Mouse (Mus musculus) layer of hippocampus, adult 9-11 months (tissue): ENCODE results near the gene Zbtb38.

Experiments used
- DNase-seq: peaks from one replicate; pipeline ENCODE4 v3.0.0; 2022

Gene Zbtb38

DNA sequence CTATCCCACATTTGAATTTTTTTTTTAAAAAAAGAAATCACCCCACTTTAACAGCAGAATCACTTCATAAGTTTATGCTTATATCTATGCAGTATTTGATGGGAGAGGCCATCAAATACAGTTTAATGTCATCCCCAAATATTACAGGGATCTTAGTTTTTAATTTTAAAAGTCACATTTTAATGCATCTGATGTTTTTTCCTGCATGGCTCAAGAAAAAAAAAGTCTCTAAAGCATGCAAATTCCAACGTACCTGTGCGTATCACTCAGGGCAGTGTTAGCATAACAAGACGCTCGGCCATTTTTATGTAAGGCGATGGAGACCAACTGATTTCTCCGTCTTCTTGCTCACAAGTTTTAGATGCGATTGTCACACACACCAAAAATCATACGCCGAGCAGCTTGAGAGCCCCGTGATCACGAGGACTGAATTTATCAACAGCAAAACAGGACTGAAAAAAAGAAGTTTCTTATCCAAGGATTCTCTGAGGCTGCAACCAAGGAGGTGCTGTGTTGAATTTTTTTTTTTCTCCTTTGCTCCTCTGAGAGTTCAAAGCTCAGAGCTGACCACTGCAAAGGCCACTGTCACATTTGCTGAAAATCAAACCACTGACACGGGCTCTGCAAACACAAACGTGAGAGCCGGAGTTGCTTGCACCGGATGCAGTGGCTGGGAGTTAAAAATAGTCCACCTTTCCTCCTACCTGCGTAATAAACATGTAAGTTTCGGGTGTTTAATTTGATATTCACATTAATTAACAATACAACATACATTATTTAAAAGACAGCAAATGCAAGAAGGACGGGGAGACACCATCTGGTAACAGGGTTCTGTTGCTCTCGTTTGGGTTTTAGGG is 21.4 kb downstream of the Zbtb38 start:
- DNase-seq, result no peak

DNA sequence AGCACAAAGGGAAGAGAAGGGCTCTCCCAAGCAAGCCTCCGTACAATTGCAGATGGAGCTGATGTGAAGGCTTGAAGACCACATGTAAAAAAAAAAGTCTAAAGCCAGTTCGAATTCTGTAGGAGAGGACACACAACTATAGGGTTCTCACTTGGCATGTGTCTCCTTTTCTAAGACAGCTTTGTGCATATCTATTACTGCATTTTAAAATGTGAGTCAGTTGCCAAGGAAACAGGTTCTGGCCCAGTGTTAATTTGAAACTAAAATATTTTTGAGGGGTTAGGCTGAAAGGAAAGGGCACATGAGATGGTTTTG is 22.4 kb downstream of the Zbtb38 start:
- DNase-seq, result no peak

DNA sequence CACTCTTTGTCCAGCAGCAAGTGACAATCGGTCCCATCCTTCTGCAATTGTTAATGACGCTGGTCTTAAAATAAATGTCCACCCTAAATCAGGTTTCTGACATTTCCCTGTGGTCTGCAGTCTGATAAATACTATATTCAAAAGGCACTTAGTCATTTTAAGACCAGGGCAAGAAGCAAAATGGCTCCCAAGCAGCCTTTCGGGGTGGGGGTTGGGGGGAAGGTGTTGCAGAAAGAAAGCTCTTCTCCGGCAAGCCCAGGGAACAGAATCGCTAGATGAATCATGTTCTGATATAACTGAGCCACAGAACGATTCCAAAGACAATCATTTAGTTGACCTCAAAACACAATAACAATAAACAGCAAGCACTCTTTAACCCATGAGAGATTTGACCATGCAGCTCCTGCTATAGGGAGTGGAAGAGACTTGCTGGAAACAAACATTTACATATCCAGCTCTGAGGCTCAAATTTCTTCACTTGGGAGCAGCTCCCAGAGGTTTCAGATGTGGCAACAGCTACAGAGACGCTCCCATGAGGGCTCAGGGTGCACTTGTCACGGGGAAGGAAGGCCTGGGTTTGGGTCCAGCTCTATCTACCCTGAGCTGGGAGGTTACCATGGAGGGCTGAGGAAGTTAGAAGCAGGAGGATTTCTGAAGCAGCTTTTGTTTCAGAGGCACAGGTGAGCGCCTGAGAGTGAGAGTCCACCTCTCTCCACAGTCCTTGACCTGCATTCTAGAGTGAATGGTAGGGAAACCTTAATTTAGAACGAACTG is 22.9 kb downstream of the Zbtb38 start:
- no peak for DNase-seq

DNA sequence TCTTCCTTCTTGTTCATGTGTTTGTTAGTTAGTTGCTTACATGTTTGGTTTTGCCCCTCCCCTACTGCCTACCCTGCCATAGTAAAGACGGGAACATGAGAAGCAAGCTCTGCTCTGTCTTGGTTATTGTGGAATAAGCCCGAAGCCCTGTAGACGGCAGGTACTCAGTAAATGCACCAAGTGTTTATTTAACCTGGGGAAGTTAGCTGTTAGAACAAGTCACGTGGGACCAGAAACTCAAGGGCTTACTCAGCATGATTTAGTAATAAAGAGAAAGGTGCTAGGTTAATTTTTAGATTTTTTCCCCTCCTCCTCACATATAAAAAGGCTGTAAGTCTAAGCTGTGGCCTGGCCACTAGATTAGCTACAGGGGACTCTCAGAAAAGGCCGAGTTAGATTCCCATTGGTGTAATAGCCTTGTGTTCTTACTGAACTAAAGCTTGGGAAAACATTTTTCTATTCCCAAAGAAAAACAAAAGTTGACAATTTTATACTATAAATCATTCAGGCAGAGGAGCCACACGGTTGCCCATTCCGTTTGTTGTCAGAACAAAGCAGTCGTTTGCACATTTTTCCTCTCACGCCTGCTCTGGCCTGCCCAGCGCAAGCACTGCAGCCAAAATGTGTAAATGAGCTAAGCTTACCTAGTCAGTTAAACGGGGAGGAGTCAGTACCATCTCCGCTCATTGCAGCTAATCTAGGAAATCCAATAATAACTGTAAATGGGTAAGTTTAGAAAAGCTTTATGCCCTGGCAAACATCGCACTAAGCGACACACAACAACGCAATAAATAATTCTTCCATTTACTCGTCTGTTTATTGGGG is 24.1 kb downstream of the Zbtb38 start:
- DNase-seq, result no peak

DNA sequence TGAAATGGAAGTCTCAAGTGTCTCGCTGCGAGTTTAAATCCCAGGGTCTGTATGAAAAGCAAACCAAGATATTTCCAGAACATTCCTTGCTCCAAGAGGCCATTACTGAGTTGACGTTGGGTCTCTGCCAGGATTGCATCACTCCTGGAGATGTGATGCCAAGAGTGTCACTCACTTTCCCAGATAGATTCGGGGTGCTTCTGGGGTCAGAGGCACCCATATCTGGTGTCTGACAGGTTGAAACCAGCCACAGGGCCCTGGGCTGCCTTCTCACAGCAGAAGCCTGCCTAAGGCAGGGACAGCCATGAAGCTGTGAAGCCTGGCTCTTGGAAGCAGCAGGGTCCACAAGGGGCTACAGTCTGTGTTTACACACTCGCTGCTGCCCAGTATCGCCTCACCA is 24.9 kb downstream of the Zbtb38 start:
- no peak for DNase-seq

DNA sequence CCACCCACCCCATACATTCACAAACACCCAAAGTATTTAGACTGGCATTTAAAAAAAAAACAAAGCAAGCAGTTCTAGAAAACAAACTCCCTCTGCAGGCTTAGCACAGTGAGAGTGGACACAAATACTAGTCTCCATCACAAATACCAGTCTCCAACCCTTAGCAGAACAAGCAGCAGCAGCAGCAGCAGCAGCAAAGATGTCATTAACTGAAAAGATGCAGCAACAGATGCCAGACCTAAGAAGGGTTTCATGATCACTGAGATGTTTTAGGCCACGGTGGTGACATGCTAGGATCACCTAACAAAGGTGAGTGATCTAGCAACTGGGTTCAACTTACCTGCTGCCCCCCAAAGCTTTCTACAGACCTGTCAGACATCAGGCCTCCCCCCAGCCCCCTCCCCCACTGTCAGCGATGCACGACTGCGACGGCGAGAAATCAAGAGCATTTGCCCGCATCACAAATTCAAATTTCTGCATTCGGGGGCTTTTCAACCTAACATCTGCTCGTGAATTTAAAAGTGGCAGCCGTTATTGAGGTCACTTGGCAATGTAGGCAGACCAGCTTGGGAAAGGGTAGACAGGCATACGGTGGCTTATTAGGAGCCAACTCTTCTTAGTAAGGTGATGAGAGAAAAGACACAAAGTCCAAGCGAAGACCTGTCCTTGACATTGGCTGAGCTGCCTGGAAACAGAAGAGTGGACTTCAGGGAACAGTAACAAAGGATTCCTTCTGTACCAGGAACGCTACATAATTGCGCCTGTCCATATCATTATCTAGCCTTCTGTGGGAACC is 26.1 kb downstream of the Zbtb38 start:
- DNase-seq, result no peak

DNA sequence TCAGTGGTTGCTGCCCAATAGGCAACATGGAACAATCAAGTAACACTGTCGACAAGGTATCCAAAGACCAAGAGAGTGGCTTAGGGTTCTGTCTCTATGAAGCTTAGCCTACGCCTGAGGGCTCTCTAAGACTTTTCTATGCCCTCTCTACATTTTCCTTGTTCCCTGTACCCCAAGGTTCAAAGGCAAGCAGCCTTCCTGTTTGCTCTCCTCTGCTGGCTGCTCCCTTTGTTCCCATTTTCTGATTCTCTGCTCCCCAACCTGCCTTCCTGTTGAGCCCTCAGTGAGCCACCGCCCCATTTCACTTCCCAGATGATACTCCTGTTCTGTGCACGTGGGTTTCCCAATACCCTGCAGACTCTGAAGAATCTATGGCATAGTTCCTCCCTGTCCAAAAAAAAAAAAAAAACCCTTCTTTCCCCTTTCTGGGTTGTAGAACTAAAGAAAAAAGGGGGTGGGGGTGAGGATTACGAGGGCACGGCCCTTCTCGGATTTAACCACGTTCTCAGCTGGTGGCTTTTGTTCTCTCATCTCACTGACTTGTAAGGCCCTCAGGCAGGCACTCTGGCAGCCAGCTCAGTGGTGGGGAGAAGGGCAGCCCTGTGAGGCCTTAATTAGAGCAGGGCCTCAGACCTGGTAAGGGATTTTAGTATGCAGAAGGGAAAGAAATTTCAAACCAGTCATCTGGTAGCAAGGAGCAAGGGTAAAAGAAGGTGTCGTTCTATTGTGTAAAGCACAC is 26.9 kb downstream of the Zbtb38 start:
- no peak for DNase-seq

DNA sequence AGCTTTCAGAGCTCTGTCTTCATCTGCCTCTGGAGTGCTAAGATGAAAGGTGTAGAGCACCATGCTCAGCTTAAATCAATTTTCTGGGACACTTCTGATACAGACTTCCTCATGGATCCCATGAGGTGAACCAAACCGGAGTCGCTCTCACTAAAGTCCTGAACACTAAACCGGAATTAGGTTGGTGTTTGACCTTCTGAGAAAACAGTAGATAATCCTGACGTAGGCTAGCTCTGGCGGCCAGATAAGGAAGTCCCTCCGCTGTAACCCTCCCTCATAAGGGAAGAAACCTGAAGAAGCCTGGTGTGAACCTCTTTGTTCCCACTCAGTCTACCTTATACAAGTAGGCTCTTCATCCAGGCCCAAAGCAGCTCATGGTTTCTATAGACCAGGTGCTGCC is 29.0 kb downstream of the Zbtb38 start:
- DNase-seq, result no peak

DNA sequence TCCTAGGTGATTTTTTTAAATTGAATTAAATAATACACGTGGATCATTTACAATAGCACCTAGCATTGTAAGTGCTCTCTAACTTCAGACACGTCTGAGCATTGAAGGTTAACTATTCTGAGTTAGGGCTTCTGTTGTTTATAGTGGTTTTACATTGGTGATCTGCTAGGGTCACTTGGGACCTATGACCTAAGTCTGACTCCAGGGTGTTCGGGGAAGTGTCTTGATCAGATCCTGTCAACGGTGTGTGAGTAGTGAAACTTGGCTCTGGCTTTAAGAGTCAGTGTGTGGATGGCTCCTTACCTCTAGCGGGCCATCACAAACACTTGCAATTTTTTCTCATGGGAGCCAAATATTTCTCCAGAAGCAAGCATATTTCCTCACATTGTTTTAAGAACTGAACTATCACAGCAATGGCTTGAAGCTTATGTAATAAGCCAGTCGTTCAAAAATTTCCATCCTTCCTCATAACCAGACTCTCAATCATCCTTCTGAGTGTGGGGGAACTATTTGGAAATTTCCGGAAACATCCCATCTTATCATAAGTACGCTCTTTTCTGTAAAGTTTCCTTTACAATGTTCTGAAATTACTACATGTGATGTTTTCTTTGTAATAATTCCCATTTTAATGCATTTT is 31.4 kb downstream of the Zbtb38 start:
- no peak for DNase-seq

DNA sequence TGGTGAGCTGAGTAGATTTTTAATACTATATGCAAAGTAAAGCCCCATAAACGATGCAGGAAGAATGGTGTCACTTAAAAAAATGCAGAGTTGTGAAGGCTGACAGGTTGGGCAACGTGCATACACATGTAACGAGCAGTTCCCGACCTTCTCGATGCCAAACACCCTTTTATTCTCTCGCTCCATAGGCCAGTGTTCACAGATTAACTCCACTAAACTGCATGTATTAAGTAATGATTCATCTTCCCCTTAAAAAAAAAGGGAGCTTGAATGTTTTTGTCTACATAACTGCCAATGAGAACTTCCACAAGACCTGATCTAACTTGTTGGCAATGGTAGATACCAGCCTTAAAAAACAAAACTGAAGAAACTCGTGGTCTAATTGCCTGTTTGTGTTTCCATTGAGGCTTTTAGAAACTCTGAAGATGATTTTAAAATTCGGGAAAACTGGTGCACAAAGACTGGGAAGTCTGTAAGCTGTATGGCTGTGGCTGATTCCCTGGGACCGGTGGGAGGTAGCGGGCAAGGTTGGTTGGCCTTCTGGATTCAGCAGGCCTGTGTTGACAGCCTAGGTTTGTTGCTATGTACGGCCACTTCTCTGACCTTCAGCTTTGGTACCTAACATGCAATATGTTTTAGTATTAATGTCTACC is 32.0 kb downstream of the Zbtb38 start:
- no peak for DNase-seq

DNA sequence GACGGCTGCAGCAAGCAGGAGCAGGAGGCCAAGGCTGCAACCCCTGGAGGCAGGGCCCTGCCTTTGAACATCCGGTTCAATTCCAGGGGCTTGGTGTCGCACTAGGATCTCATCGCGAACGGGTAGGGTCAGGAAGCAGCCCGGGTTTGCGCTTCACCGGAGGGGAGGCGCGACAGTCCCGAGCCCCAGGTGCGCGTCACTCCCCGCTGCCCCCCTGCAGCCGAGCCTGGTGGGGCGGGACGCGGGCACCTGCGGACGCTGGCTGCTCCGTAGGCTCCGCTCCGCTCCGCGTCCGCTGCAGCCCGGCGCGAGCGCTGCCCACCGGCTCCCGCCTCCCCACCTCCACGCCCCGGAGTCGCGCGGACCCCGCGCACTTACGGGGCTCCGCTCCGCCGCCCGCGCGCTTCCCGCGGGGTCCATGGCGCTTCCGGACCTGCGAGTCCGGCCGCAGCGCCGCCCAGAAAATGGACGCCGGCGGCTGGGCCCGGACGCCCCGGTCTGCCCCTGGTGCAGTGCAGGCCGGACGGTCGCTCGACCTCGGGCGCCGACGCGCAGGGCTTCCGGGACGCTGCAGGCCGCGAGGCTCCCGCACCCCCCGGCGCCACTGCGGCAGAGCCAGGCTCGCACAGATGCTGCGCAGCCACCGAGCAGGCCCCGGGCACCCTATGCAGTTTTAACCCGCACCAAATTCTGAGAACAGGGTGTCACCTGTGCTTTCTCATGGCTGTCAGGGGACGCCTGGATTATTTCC is 33.0 kb downstream of the Zbtb38 start:
- DNase-seq, result no peak

DNA sequence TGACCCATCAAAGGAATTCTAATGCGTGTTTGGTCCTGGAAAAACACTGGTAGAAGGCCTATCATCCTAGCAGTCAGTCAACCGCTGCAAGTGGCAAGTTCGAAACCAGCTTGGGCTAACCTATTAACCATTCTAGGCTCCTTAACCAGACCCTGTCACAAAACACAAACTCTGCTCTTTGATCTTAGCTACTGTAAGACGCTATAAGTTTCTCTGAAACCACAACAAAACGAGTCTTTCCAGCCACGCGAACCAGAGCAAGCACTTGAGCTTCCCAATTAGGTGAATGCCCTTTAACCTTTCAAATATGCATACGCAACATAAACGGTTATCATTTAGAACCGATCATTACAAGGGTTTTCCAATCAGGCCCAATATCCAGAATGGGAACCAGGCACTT is 33.7 kb downstream of the Zbtb38 start:
- DNase-seq, result no peak

DNA sequence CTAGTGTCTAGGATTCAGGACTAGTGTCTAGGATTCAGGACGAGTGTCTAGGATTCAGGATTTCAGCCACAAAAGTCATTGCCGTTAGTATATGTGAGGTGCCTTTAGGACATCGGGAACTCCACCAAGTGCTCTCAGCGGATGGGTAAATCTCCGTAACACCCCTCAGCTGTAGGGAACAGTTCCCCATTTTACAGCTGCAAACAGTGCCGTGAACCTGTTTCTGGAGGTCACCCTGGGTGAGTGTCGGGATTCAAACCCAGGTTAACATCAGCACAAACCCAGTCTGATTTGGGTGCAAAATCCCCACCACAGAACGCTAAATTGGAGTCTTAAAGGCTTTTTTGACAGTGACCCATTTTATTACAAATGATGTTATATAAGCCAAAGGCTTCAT is 34.2 kb downstream of the Zbtb38 start:
- no peak for DNase-seq

DNA sequence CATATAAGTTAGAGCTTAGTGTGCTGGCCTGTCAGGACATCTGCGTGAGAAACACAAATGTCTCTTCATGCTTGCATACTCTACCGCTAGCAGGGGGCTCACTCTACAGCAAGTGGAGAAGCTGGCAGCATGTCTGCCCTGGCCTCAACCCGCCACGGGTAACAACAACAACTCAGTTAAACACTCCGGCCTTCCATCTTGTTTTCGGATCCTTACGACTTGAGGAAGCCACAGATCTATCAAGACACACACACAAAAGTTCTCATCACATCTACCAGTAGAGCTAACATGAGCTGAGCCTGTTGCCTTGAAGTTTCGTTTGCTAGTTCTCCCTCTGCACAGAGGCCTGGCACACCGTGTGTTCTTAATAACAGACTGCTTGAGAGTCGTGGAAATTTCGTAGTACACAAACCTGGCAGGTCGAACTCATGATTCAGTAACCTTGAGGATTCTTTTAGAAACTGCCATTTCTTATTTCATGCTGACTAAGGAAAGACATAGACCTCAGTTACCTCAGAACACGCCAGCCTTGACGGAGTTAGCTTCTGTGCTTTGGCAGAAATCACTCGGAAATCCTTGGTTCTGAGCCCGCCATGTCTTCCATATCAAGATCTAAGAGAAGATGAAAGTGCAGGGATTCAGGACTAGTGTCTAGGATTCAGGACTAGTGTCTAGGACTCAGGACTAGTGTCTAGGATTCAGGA is 34.8 kb downstream of the Zbtb38 start:
- DNase-seq, result no peak

DNA sequence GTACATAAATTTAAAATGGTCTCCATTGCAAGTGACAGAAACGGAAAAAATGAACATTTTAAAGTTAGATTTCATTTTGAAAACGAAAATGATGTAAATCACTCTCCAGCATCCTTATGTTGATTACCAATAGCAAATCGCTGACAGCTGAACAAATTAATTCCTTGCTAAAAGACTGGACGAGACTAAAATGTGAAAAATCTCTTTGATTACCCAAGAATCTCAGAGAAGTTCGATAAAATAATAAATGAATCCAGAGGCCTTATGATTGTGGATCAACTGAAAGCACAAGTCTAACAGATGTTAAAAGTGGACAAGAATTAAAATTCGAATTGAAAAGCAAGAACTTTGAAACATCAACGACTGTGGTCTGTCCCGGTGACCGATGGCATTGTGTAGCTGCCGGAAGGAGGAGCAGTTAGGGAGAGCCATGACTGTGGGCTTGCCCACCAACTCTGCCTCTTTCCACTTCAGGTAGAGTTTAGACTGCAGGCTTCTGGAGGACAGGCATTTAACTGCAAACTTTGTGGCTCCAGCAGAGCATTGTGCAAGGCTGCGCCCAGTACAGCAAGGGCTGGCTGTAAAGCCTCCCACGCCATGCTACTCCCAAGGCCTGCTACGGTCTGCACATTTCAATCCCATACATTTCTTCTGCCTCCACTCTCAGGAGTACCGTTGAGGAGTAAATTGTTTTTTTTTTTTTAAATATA is 35.7 kb downstream of the Zbtb38 start:
- no peak for DNase-seq

DNA sequence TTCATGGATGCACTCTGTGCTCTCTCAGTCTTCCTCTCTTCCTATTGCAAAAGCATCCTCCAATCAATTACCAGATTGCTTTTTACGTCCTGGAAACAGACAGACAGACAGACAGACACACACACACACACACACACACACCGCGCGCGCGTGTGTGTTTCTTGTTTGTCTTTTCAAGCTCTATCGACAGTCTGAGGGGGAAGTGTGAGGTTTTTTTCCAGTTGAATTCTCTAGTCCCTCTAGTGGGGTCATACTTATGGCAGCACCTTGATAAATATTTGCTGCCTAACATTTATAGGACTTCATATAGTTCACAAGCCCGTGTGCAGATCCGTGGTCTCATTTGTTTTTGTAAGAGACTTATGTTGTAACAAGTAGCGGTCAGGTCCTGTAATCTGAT is 36.5 kb downstream of the Zbtb38 start:
- no peak for DNase-seq

DNA sequence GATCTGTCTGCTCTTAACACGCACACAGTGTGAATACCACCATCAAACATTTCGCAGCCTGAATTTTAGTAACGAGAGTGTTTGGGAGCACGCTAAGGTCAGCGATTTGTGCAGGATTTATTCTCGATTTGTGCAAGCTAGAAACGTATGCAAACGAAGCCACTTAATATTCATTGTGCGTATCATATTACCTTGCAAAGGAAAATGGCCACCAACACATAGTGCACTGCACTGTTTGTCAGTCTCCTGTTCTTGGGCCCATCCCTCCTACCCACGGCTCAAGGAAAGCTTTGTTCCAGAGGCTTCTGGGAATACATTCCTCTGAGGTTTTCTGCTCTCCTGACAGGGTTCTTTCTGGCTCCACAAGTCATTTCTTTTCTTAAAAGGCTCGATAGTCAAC is 37.5 kb downstream of the Zbtb38 start:
- no peak for DNase-seq

DNA sequence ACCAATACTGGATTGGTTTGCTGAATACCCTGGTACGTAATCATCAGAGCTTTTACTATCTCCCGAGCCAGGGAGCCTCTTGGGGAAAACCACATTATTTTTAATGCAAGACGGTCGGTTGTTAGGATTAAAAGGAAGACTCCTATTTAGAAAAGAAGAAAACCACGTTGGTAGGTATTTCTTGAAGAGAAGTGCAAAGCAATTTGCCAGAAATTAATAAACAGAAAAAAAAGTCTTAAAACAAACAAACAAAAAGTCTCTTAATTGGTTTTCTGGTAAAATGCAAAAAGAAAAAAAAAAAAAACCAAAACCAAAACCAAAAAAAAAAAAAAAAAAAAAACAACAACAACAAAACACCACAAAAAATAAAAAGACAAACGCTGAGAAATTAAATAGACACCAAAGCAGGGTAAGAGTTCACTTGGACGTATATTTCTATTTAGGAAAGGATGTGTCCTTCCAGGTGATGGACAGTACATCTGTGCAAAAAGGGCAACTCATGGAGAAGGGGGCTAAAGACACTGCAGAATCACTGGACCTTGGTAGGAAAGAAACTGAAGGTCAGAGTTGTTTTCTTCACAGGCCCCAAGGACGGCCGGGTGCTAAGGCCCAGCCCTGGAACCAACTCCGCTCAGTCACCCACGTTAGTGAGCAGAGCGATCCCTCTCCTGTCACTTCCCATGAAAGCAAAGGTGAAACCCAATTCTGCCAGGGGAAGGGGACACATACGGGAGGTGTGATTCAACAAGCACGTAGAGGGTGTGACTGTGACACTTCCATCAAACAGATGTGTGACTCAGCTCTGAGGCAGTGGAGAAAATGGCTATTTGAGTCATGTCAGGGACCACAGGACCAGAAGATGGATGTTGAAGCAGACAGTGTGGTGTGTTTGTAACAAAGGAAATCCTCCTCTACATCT is 38.9 kb downstream of the Zbtb38 start:
- DNase-seq, result no peak
